Comparison of ENCODE assay signal across 17 mouse cellular contexts in genomic region chr2:103902777-103903176, GRCm38 (mm10). TPM values are rescaled to one million over a fixed set of nuclear protein-coding genes. Genes with fewer than 3 reads are reported as not detected.
A peak's percentile ranks its signal among the peaks of the same experiment; 100 is the strongest.
DNase-seq lines count a peak whose midpoint lies in the region; ATAC-seq and TF ChIP-seq lines count a peak whose summit lies in the region.
"Had no signal": no experiment of that assay in that cellular context is flagged by ENCODE, and none has a peak within 500 bp of the region (broad histone marks: within the 10 kb centered on the region; RNA-seq: fewer than 3 reads in every experiment).

No protein-coding gene starts in this region.

- peak overlapping the region; percentile 40 for H3K27ac ChIP-seq in hindbrain, embryonic 10.5 days
- no peak overlapping the region for H3K27ac ChIP-seq in hindbrain, embryonic 12.5 days
- H3K27ac ChIP-seq in bone marrow macrophage, adult 2 months (ENCODE audit: insufficient read depth, low read depth, low read length) = peak overlapping the region; percentile 94
- no peak overlapping the region for H3K27ac ChIP-seq in embryonic facial prominence, embryonic 14.5 days (replicated peaks; ENCODE audit: low read depth, low read length)
- H3K27ac ChIP-seq in limb, embryonic 10.5 days = peak overlapping the region; percentile 53; the same call in 1 of the 2 replicates
- H3K27ac ChIP-seq in kidney, adult 2 months (ENCODE audit: insufficient read depth, low read depth, low read length) = no peak overlapping the region
- H3K27ac ChIP-seq: embryonic facial prominence, embryonic 15.5 days; limb, embryonic 15.5 days; stomach, postnatal 0 days had no signal

- DNase-seq in hindbrain, embryonic 10.5 days (ENCODE audit: low spot score) = no peak
- DNase-seq in embryonic facial prominence, embryonic 14.5 days (ENCODE audit: low spot score) = no peak
- DNase-seq in limb, embryonic 10.5 days (ENCODE audit: low spot score) = no peak
- DNase-seq in kidney, adult 2 months = no peak
- no peak for DNase-seq in cerebellum, postnatal 4 days (ENCODE audit: low spot score in 2 of 2)
- no peak for DNase-seq in left cerebral cortex, postnatal 36 days (ENCODE audit: low spot score in 2 of 2)
- DNase-seq: cerebellum, adult 8-10 months; heart, postnatal 10 days; kidney, postnatal 4 days; right cerebral cortex, adult 18-20 months had no signal

- intact Hi-C loops in left cerebral cortex, postnatal 36 days (cut with DNase I) = no loop called here

- no peak for ATAC-seq in hindbrain, embryonic 12.5 days (ENCODE audit: low FRiP score)
- ATAC-seq in embryonic facial prominence, embryonic 14.5 days (ENCODE audit: low read depth) = 0 out of 2 replicates have a peak, but pooled peaks have one; percentile 26
- ATAC-seq: forebrain, embryonic 16.5 days had no signal

- H3K4me2 ChIP-seq in hindbrain, embryonic 12.5 days (replicated peaks) = no peak overlapping the region
- no peak overlapping the region for H3K4me2 ChIP-seq in embryonic facial prominence, embryonic 14.5 days (ENCODE audit: low read depth, low read length)
- H3K4me2 ChIP-seq: embryonic facial prominence, embryonic 15.5 days; heart, embryonic 11.5 days; limb, embryonic 15.5 days had no signal

- H3K9me3 ChIP-seq in hindbrain, embryonic 10.5 days = no peaks in the 10 kb centered on the region
- no peaks in the 10 kb centered on the region for H3K9me3 ChIP-seq in hindbrain, embryonic 12.5 days (replicated peaks)
- H3K9me3 ChIP-seq in embryonic facial prominence, embryonic 14.5 days (ENCODE audit: control insufficient read depth, low read length) = no peaks in the 10 kb centered on the region
- no peaks in the 10 kb centered on the region for H3K9me3 ChIP-seq in limb, embryonic 10.5 days (replicated peaks)
- H3K9me3 ChIP-seq: embryonic facial prominence, embryonic 15.5 days; limb, embryonic 15.5 days had no signal

- no peak overlapping the region for H3K9ac ChIP-seq in hindbrain, embryonic 12.5 days
- no peak overlapping the region for H3K9ac ChIP-seq in embryonic facial prominence, embryonic 14.5 days (ENCODE audit: low read depth, low read length)
- H3K9ac ChIP-seq: embryonic facial prominence, embryonic 15.5 days; limb, embryonic 15.5 days had no signal

- no peak for TF ChIP-seq POLR2A in bone marrow macrophage, adult 2 months (IDR thresholded peaks at IDR 0.05; ENCODE audit: borderline replicate concordance, low read depth, low read length)
- TF ChIP-seq POLR2A in kidney, adult 2 months (IDR thresholded peaks at IDR 0.05; ENCODE audit: low read depth, low read length) = no peak

- peaks cover 40% of the 10 kb centered on the region for H3K4me1 ChIP-seq in hindbrain, embryonic 10.5 days (replicated peaks)
- peaks cover 18% of the 10 kb centered on the region for H3K4me1 ChIP-seq in hindbrain, embryonic 12.5 days
- H3K4me1 ChIP-seq in bone marrow macrophage, adult 2 months (ENCODE audit: control insufficient read depth, insufficient read depth, low read length) = peaks cover 71% of the 10 kb centered on the region
- 0 out of 2 replicates have a peak, but pooled peaks cover 10% of the 10 kb centered on the region for H3K4me1 ChIP-seq in embryonic facial prominence, embryonic 14.5 days (ENCODE audit: control insufficient read depth, insufficient read depth, low read length)
- H3K4me1 ChIP-seq in limb, embryonic 10.5 days = peaks cover 52% of the 10 kb centered on the region
- peaks cover 3% of the 10 kb centered on the region for H3K4me1 ChIP-seq in kidney, adult 2 months (ENCODE audit: control insufficient read depth, insufficient read depth, low read length)

- H3K27me3 ChIP-seq in hindbrain, embryonic 10.5 days (ENCODE audit: insufficient read depth, poor library complexity, severe bottlenecking) = no peaks in the 10 kb centered on the region
- no peaks in the 10 kb centered on the region for H3K27me3 ChIP-seq in hindbrain, embryonic 12.5 days
- no peaks in the 10 kb centered on the region for H3K27me3 ChIP-seq in embryonic facial prominence, embryonic 14.5 days (replicated peaks; ENCODE audit: control insufficient read depth, insufficient read depth, low read length)
- H3K27me3 ChIP-seq in limb, embryonic 10.5 days (ENCODE audit: low read depth, poor library complexity, severe bottlenecking) = no peaks in the 10 kb centered on the region; the same call in 1 of the 2 replicates
- no peaks in the 10 kb centered on the region for H3K27me3 ChIP-seq in kidney, adult 2 months (replicated peaks; ENCODE audit: control insufficient read depth, insufficient read depth, low read length)
- H3K27me3 ChIP-seq: embryonic facial prominence, embryonic 15.5 days; limb, embryonic 15.5 days had no signal

- TF ChIP-seq CTCF in bone marrow macrophage, adult 2 months (IDR thresholded peaks at IDR 0.05; ENCODE audit: low read depth, low read length) = no peak
- TF ChIP-seq CTCF in kidney, adult 2 months (conservative IDR thresholded peaks at IDR 0.05; ENCODE audit: insufficient read depth, insufficient read length, low read depth, low read length) = no peak

- no peak overlapping the region for H3K4me3 ChIP-seq in hindbrain, embryonic 10.5 days
- no peak overlapping the region for H3K4me3 ChIP-seq in hindbrain, embryonic 12.5 days
- no peak overlapping the region for H3K4me3 ChIP-seq in bone marrow macrophage, adult 2 months (ENCODE audit: insufficient read depth, low read length)
- H3K4me3 ChIP-seq in embryonic facial prominence, embryonic 14.5 days (ENCODE audit: low read depth, low read length) = no peak overlapping the region
- H3K4me3 ChIP-seq in limb, embryonic 10.5 days = no peak overlapping the region
- no peak overlapping the region for H3K4me3 ChIP-seq in kidney, adult 2 months (ENCODE audit: insufficient read depth, low read depth, low read length)
- H3K4me3 ChIP-seq: embryonic facial prominence, embryonic 15.5 days; limb, embryonic 15.5 days had no signal

- no peaks in the 10 kb centered on the region for H3K36me3 ChIP-seq in hindbrain, embryonic 10.5 days
- H3K36me3 ChIP-seq in hindbrain, embryonic 12.5 days = no peaks in the 10 kb centered on the region
- H3K36me3 ChIP-seq in embryonic facial prominence, embryonic 14.5 days (ENCODE audit: control insufficient read depth, insufficient read depth, low read length) = no peaks in the 10 kb centered on the region
- H3K36me3 ChIP-seq in limb, embryonic 10.5 days = no peaks in the 10 kb centered on the region
- no peaks in the 10 kb centered on the region for H3K36me3 ChIP-seq in kidney, adult 2 months (ENCODE audit: control insufficient read depth, insufficient read depth, low read length)
- H3K36me3 ChIP-seq: embryonic facial prominence, embryonic 15.5 days; limb, embryonic 15.5 days had no signal

- 67% methylated on average over 11 of the region's 11 CpGs for WGBS in hindbrain, embryonic 10.5 days
- 55% methylated on average over 11 of the region's 11 CpGs for WGBS in hindbrain, embryonic 12.5 days
- WGBS in embryonic facial prominence, embryonic 14.5 days = 65% methylated on average over 11 of the region's 11 CpGs
- WGBS in limb, embryonic 10.5 days = 63% methylated on average over 11 of the region's 11 CpGs
- WGBS in kidney, adult 2 months = 84% methylated on average over 11 of the region's 11 CpGs

RNA-seq across cellular contexts. Expression of gene Lmo2, which starts 55.0 kb away (rescaled TPM):
- 15.8 and 21.2 TPM in 2 replicates for polyA plus RNA-seq in hindbrain, embryonic 10.5 days (2016; fragmentation: Nextera tagmentation; extraction: Ambion mirVana)
- 25.6 and 27.2 TPM in 2 replicates for polyA plus RNA-seq in hindbrain, embryonic 12.5 days (2016; fragmentation: Nextera tagmentation; extraction: Ambion mirVana)
- polyA plus RNA-seq in bone marrow macrophage, adult 2 months (2012; ENCODE audit: insufficient read depth, insufficient read length, missing spikeins) = 281 and 284 TPM in 2 replicates
- polyA plus RNA-seq in embryonic facial prominence, embryonic 14.5 days (2014; fragmentation: Nextera tagmentation; extraction: Ambion mirVana) = 22.3 and 23.8 TPM in 2 replicates
- 29.3 and 30.6 TPM in 2 replicates for polyA plus RNA-seq in limb, embryonic 10.5 days (2016; fragmentation: Nextera tagmentation; extraction: Ambion mirVana)
- 18.5 and 20.8 TPM in 2 replicates for polyA plus RNA-seq in kidney, adult 2 months (2012; rRNA removed)
- 10 to 100 TPM; 15.5 to 17.7 TPM for total RNA-seq in left cerebral cortex, postnatal 36 days (2021)

Comparison
In these comparisons a context has a peak if more than half of its experiments do, and no peak if none do; other contexts are left out.
1. H3K27ac ChIP-seq: peak in hindbrain, embryonic 10.5 days (single experiment), bone marrow macrophage, adult 2 months (single experiment) and limb, embryonic 10.5 days (single experiment); none in hindbrain, embryonic 12.5 days (single experiment), embryonic facial prominence, embryonic 14.5 days (single experiment) and kidney, adult 2 months (single experiment).